Mouse (Mus musculus): ENCODE measurements around the gene Kctd7. TPM values are rescaled to one million over a fixed set of nuclear protein-coding genes. Genes with fewer than 3 reads are reported as not detected.

Gene Kctd7
- total RNA-seq, 2 experiments from 2014 or later: 13.2 to 13.8 TPM

- Histone ChIP-seq H3K4me3 (no peak overlapping the region), H3K27ac (no peak overlapping the region)
- TF ChIP-seq CTCF (IDR thresholded peaks at IDR 0.05): no peak
- DNase-seq (ENCODE audit: extremely low spot score in 1 of 2, low spot score in 2 of 2): no peak
- intact Hi-C loops (cut with DNase I): no loop called here
Measured at GRCm38 (mm10) chr5:130197454-130197853, 52.8 kb downstream of the Kctd7 start.

- no peak for DNase-seq (ENCODE audit: extremely low spot score in 1 of 2, low spot score in 2 of 2)
- Histone ChIP-seq H3K4me3 (no peak overlapping the region), H3K27ac (no peak overlapping the region)
- intact Hi-C loops (cut with DNase I): no loop called here
- no peak for TF ChIP-seq CTCF (IDR thresholded peaks at IDR 0.05)
Measured at GRCm38 (mm10) chr5:130197981-130198380, 53.3 kb downstream of the Kctd7 start.

- Histone ChIP-seq H3K27ac (no peak overlapping the region), H3K4me3 (no peak overlapping the region)
- intact Hi-C loops (cut with DNase I): no loop called here
- no peak for TF ChIP-seq CTCF (IDR thresholded peaks at IDR 0.05)
- no peak for DNase-seq (ENCODE audit: extremely low spot score in 1 of 2, low spot score in 2 of 2)
Measured at GRCm38 (mm10) chr5:130200233-130201029, 55.8 kb downstream of the Kctd7 start.

GRCm38 (mm10) chr5:130203948-130204347 lies 59.3 kb downstream of the Kctd7 start:
- no peak for TF ChIP-seq CTCF (IDR thresholded peaks at IDR 0.05)
- no peak for DNase-seq (ENCODE audit: extremely low spot score in 1 of 2, low spot score in 2 of 2)
- intact Hi-C loops (cut with DNase I): no loop called here
- no peak overlapping the region for H3K27ac ChIP-seq
- H3K4me3 ChIP-seq: no peak overlapping the region

DNA sequence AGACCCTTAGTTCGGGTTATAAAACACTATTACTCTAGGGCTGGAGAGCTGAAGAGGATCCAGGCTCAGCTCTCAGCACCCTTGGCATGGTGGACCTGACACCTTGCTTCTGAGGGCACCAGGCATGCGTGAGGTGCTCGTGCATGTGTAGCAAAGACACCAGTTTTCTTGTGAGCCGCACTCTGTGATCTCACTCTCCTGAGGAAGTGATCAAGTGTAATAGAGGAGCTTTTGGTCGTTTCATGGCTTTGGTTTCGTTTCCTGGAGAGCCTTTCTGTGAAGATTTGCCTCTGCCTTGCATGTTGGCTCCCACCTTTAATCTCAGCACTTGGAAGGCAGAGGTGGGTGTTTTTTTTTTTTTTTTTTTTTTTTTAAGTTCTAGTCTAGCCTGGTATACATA lies 59.9 kb downstream of the Kctd7 start:
- H3K4me3 ChIP-seq: no peak overlapping the region
- H3K27ac ChIP-seq: no peak overlapping the region
- TF ChIP-seq CTCF (IDR thresholded peaks at IDR 0.05): no peak
- DNase-seq (ENCODE audit: extremely low spot score in 1 of 2, low spot score in 2 of 2): no peak
- intact Hi-C loops (cut with DNase I): no loop called here

Other genes starting within 250 kb of the Kctd7 start
- gene Zbed5, start 249.1 kb upstream of the Kctd7 start, total RNA-seq (2021): 1 to 10 TPM; 4.9 to 6.2 TPM
- gene Phkg1, start 246.3 kb upstream of the Kctd7 start, total RNA-seq (2021): 10 to 100 TPM; 14.5 to 16.8 TPM
- 1 to 10 TPM in 1 of 2 experiments, under 1 TPM in 1; 0.61 to 3.1 TPM for gene Nupr1l, start 236.3 kb upstream of the Kctd7 start, total RNA-seq (2021)
- 10 to 100 TPM; 43.9 to 48.6 TPM for gene Vkorc1l1, start 202.9 kb upstream of the Kctd7 start, total RNA-seq (2021)
- 10 to 100 TPM; 10.3 to 12.2 TPM for gene Gusb, start 141.8 kb upstream of the Kctd7 start, total RNA-seq (2021)
- 10 to 100 TPM; 15.7 to 23.5 TPM for gene Asl, start 115.6 kb upstream of the Kctd7 start, total RNA-seq (2021)
- gene Crcp, start 115.6 kb upstream of the Kctd7 start, total RNA-seq (2021): 10 to 100 TPM; 30.2 to 30.8 TPM
- 10 to 100 TPM; 34.0 to 34.1 TPM for gene Tpst1, start 71.5 kb upstream of the Kctd7 start, total RNA-seq (2021)
- gene Rabgef1, start 26.9 kb downstream of the Kctd7 start, total RNA-seq (2021): 10 to 100 TPM; 59.2 to 66.9 TPM
- 10 to 100 TPM; 37.9 to 39.1 TPM for gene Tmem248, start 72.2 kb downstream of the Kctd7 start, total RNA-seq (2021)
- 10 to 100 TPM; 83.8 to 90.4 TPM for gene Sbds, start 110.7 kb downstream of the Kctd7 start, total RNA-seq (2021)
- gene Tyw1, start 110.8 kb downstream of the Kctd7 start, total RNA-seq (2021): 10 to 100 TPM; 15.4 to 16.1 TPM
- 100 to 1,000 TPM; 116 to 124 TPM for gene Caln1, start 224.6 kb downstream of the Kctd7 start, total RNA-seq (2021)
- 1 to 10 TPM; 1.0 to 1.6 TPM for gene A330070K13Rik, start 239.8 kb downstream of the Kctd7 start, total RNA-seq (2021)